Mouse (Mus musculus): Measurements from ENCODE around the gene Umad1. TPM values are rescaled to one million over a fixed set of nuclear protein-coding genes. Genes with fewer than 3 reads are reported as not detected.

Umad1 gene
- total RNA-seq, 2 experiments from 2014 or later = 27.0 to 29.5 TPM

DNA sequence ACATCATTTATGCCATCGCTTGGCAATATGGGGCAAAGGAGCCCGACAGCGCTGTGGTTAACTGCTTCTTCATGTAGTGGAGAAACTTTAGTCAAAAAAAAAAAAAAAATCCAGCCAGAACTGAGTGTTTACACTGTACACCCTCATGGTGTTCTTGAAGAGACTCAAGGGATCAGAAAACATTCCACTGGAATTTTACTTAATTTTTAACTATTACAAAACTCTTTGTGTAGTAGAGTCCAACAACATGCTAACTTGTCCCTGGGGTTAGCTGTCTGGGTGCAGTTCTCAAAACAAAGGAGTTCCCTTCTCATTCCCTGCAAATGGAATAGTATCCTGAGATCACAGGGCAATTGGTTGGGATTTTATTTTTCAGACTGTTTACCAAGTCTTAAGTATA is 210.8 kb downstream of the Umad1 start:
- no peak for DNase-seq (ENCODE audit: low spot score in 2 of 2)

DNA sequence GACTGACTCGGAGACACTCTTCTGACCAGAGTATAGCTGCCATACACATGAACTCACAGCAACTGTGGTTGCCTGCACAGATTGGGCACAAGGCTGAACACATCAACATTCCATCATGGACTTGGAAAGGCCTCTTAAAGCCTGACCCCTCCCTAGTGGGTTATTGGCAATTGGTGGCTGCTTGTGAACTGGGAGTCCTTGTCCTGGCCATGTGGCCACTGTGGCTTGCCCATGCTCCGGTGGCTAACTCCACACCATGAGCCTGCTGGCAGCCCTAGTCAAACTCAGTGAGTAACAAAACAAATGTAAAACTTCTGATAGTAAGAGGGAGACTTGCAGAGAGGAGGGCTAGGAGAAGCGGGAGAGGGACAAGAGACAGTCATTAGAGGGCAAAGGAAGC is 213.0 kb downstream of the Umad1 start:
- DNase-seq (ENCODE audit: low spot score in 2 of 2) = no peak

DNA sequence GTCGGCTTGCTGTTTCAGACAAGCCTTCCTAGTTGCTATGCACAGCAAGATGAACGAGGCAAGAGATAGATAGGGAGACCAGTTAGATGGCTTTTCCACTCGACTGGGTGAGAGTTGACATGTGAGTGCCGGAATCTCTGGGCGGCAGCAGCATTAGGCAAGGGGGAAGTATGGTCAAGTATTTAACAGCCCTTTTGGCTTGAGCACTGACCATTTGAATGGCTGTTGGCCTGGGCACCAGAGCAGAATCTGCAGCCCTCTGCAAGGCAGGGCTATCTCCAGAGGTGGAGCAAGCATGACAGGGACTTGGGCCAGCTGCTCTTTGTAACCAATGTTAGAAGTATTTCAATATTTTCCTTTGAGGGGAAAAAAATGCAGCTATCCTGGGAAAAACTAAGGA is 213.8 kb downstream of the Umad1 start:
- DNase-seq (ENCODE audit: low spot score in 2 of 2) = no peak

- peak in 1 of 2 experiments; percentile 18 for DNase-seq (ENCODE audit: low spot score in 2 of 2)
These were observed 214.4 kb downstream of the Umad1 start for GRCm38 (mm10) chr6:8473498-8473897.

- no peak for DNase-seq (ENCODE audit: low spot score in 2 of 2)
These were observed 215.2 kb downstream of the Umad1 start for GRCm38 (mm10) chr6:8474316-8474715.

- DNase-seq (ENCODE audit: low spot score in 2 of 2) = no peak
These were observed 215.7 kb downstream of the Umad1 start for GRCm38 (mm10) chr6:8474820-8475219.

DNA sequence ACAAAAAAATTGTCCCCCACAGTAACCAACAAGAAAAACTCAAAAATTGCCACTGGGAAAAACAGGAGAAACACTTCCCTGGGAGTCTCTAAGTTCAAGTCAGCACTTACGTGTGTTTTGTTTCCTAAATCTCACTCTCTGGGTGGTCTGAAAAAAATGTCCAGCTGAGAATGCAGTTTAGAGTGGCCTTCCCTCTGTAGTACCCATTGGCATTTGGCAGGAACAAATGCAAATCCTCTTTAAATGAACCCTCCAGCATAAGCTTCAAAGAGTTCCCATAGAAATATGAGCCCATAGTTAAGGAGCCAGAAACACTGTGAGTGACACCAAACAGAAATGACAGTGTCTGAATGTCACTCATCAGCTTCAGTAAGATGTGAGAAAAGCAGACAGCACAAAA is 220.1 kb downstream of the Umad1 start:
- DNase-seq (ENCODE audit: low spot score in 2 of 2) = no peak

- no peak for DNase-seq (ENCODE audit: low spot score in 2 of 2)
These were observed 225.6 kb downstream of the Umad1 start for GRCm38 (mm10) chr6:8484437-8485275.

GRCm38 (mm10) chr6:8485414-8486175 is 226.5 kb downstream of the Umad1 start:
- DNase-seq (ENCODE audit: low spot score in 2 of 2) = no peak

- no peak for DNase-seq (ENCODE audit: low spot score in 2 of 2)
These were observed 227.4 kb downstream of the Umad1 start for GRCm38 (mm10) chr6:8486391-8487043.

- peak in 1 of 2 experiments; percentile 10 for DNase-seq (ENCODE audit: low spot score in 2 of 2)
These were observed 228.2 kb downstream of the Umad1 start for GRCm38 (mm10) chr6:8487044-8487853.

GRCm38 (mm10) chr6:8488249-8488648 is 229.2 kb downstream of the Umad1 start:
- no peak for DNase-seq (ENCODE audit: low spot score in 2 of 2)

GRCm38 (mm10) chr6:8489266-8489665 is 230.2 kb downstream of the Umad1 start:
- DNase-seq (ENCODE audit: low spot score in 2 of 2) = no peak

- DNase-seq (ENCODE audit: low spot score in 2 of 2) = no peak
These were observed 231.0 kb downstream of the Umad1 start for GRCm38 (mm10) chr6:8489938-8490585.

- no peak for DNase-seq (ENCODE audit: low spot score in 2 of 2)
These were observed 233.2 kb downstream of the Umad1 start for GRCm38 (mm10) chr6:8492248-8492647.

GRCm38 (mm10) chr6:8495109-8495826 is 236.2 kb downstream of the Umad1 start:
- no peak for DNase-seq (ENCODE audit: low spot score in 2 of 2)

GRCm38 (mm10) chr6:8495827-8496222 is 236.7 kb downstream of the Umad1 start:
- DNase-seq (ENCODE audit: low spot score in 2 of 2) = no peak

- DNase-seq (ENCODE audit: low spot score in 2 of 2) = no peak
These were observed 238.3 kb downstream of the Umad1 start for GRCm38 (mm10) chr6:8497234-8497867.

- DNase-seq (ENCODE audit: low spot score in 2 of 2) = no peak
These were observed 238.8 kb downstream of the Umad1 start for GRCm38 (mm10) chr6:8497868-8498257.

All from layer of hippocampus, postnatal 10 days (tissue).